Mouse (Mus musculus) lung, postnatal 4 days (tissue): ENCODE measurements around the gene Krt75.
"Not testable (repeated sequence)": the region's sequence is repeated elsewhere in the genome, so short reads cannot be mapped to it uniquely, and the experiment has no call there.

Source experiments
- DNase-seq, 2 experiments: peaks; one replicate each; pipeline ENCODE4 v3.0.0; 2021

Krt75 gene

DNA sequence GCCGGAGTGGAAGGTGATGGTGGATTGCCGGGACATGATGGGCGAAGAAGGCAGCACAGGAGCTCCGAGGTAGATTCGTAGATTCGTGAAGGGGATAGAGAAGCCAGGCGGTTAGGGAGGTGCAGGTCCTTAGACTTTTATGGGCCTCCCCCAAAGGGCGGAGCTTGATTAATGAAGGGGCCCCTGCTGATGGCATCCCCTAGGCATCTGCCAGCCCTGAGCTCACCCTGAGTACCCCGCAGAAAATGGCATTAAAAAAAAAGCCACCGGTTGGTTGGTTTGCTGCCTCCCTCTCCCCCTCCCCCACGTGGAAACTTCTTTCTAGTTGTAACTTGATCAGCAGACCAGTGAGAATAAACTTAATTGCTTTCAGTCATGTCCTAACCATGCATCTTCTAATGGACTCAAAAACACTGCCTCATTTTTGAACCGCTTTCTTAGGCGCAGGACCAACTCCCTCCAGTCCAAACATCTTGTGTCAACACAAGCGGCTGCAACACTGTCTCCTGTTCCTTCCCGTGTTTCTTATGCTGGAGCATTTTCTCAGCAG, at the start of gene Krt75:
Gene Krt75 (minus strand): TSS at position 109 of the 550 bp plus-strand sequence.
- no peak for DNase-seq

DNA sequence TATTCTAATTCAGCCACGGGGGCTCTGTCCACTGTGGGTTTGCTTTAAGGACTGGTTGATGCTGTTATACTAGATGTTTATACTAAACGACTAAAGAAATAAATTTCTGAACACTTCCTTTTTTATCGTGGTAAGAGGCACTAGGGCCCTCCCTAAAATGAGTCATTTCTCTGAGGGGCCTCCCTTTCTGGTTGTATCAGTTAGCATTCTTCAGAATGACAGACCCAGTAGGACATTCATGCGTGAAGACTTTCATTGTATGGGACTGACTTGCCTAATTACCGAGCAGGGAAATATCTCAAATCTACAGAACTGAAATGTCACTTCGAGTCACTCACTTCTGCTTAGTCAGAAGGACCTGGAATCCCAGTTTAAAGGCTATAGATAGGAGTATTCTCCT, 25.4 kb upstream of the Krt75 start:
- DNase-seq = no peak

DNA sequence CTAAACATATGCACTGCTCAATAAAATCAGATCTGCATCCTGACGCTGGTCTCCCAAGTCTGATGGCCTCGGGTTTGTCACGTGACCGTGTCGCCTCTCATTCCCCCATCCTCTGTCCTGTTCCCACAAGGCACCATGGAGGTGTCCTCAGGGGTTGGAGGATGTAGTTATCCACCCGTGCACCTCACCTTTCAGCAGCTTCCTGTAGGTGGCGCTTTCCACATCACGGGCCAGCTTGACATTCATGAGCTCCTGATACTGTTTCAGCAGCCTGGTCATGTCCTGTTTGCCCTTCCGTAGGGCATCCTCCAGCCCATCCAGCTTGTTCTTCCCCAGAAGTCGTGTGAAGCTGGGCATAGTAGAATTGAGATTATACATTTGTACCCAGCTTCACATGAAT, 14.5 kb upstream of the Krt75 start:
- no peak for DNase-seq

DNA sequence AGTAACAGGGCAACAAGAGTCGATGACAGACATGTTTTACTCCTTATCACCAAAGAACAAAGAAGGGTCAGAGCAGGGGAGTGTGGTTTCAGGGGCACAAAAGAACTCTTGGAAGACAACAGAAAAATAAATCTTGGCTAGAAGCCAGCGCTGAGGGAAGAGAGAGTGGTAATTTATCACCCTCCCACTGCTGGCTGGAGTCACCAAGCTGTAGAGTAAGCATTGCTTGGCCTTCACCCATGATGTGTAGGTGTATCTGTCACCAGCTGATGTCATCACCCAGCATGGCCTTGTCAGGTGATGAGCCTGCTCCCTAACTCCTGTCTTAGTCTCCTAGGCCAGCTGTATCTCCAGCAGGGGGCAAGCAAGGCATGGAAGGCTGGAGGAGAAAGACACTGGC, 10.8 kb upstream of the Krt75 start:
- no peak for DNase-seq

- DNase-seq = no peak
Measured at GRCm38 (mm10) chr15:101583211-101583965, 9.7 kb upstream of the Krt75 start.

DNA sequence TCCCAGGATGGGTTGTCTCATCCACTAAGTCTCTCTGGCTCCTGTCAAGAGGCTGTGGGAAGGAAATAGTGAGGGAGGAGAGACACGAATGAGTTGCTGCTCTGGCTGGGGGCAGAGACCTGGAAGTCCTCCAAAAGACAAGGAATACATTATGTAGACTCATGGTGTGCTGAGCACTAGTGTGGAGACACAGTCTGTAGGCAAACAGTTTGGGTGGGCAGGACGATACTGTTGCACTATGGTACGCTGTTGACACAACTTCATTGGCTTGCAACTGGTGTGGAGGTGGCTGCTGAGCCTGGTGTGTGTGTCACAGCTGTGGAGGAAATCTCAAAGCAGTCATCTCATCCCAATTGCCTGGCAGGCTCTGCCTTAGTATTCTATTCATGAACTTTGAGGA, 8.0 kb upstream of the Krt75 start:
- DNase-seq = no peak

GRCm38 (mm10) chr15:101575506-101575905, 1.8 kb upstream of the Krt75 start:
- DNase-seq = no peak

DNA sequence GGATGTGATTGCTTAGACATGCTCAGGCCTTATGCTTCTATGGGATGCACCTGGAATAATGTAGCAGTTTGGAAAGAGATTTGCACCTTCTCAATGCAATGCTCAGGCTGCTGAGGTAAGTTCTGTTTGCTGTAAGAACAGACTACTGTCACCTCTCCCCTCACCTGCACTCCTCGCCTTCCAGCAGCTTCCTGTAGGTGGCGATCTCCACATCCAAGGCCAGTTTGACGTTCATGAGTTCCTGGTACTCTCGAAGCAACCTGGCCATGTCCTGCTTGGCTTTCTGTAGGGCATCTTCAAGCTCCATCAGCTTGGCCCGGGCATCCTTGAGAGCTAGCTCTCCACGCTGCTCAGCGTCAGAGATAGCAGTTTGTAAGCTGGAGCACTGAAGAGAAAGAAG, 5.9 kb downstream of the Krt75 start:
- DNase-seq = peak; percentile 15 to 19

DNA sequence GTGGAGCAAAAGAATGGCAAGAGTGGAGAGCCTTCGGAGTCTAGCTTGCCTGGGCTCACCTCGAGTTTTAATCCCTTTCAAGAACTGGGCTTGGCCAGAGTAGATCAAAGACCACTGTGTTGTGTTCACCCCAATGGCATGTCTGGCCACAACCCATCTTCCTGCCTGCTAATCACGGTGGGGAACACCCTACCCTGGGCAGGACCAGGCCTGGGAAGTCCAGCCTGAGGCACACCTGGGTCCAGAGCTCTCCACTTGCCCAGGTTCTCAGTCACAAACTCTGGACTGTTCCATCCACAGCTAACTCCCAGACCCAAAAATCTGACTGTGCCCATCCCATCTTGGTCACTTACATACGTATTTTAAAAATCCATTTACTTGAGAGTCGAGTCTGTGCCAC, 10.9 kb downstream of the Krt75 start, which contains the start of gene Krt90:
Gene Krt90 (minus strand): TSS at position 101 of the 400 bp plus-strand sequence.
- DNase-seq = peak in 1 of 2 experiments; percentile 11

DNA sequence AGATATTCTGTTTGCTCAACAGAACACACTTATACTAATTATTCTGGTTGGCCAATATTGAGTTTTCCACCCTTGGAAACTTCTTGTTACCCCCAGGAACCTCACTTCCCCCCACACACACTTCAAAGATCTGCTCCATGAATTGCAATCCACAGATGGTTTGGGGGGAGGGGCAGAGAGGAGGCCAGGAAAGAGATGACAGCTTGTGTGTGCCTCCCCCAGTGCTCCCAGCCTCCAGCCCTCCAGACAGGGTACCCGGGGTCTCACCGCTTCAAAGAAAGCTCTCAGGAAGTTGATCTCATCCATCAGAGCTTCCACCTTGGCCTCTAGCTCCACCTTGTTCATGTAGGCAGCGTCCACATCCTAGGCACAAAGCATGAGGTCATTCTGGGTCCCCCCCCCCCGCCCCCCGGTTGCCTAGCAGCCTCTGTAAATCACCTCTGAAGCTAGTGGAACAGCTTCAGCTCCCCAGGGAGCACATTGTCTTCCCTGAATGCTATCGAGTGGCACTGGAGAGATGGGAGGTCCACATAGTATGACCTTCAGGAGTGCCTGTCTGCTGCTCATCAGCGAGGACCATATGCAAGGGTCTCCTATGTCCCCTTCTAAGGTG, 15.6 kb downstream of the Krt75 start:
- DNase-seq = peak in 1 of 2 experiments; percentile 9

GRCm38 (mm10) chr15:101553169-101553568, 20.5 kb downstream of the Krt75 start:
- DNase-seq = peak; percentile 57 to 70

- no peak for DNase-seq
Measured at GRCm38 (mm10) chr15:101552188-101552587, 21.5 kb downstream of the Krt75 start.

GRCm38 (mm10) chr15:101550567-101550966, 23.1 kb downstream of the Krt75 start, which contains the start of gene Krt82:
Gene Krt82, minus strand, starts transcription at chr15:101550667.
- no peak for DNase-seq

DNA sequence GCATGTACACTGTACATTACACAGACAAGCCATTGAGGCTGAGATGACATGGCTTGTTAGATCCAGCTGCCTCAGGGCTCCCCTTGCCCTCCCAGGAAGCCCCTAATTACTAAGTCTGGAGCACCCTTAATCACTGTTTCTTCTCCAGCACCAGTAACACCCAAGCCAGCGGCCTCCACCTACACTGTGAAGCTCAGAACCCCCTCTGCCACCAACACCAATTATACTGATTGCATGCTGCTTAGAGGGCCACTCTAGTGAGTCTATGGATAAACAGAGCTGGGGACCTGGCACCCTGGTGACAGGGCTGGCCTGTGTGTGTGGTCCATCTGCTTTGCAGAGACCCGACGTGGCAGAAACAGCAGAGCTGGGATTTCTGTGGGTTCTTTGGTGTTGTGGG, 29.2 kb downstream of the Krt75 start:
- DNase-seq = no peak

DNA sequence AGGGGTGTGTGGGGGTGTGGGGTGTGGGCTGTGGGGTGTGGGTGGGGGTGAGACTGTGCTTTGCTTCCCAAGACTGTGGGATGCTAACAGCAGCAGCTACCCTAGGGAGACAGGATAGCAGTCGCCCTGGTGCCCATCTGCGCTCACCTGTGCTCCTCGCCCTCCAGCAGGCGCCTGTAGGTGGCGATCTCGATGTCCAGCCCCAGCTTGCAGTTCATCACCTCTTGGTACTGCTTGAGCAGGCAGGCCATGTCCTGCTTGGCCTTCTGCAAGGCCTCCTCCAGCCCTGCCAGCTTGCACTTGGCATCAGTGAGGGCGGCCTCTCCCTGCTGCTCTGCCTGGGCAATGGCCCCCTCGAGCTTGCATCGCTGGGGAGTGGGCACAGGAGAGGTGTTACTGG, 31.2 kb downstream of the Krt75 start:
- DNase-seq = no peak

DNA sequence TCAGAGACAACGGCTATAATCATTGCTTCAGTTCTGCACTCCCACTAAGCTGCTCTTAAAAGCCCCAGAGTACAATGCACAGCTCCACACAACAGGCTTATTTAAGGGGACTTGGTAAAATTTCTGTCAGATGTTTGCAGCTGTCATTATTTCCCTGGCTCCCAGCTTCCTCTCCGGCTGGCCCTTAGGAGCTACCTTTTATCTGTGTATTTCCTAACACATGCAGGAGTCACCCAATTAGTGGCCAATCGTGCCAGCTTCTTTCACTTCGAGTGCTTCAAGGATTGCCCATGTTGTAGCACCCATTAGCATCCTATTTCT, 35.2 kb downstream of the Krt75 start:
- DNase-seq = peak in 1 of 2 experiments; percentile 40

DNA sequence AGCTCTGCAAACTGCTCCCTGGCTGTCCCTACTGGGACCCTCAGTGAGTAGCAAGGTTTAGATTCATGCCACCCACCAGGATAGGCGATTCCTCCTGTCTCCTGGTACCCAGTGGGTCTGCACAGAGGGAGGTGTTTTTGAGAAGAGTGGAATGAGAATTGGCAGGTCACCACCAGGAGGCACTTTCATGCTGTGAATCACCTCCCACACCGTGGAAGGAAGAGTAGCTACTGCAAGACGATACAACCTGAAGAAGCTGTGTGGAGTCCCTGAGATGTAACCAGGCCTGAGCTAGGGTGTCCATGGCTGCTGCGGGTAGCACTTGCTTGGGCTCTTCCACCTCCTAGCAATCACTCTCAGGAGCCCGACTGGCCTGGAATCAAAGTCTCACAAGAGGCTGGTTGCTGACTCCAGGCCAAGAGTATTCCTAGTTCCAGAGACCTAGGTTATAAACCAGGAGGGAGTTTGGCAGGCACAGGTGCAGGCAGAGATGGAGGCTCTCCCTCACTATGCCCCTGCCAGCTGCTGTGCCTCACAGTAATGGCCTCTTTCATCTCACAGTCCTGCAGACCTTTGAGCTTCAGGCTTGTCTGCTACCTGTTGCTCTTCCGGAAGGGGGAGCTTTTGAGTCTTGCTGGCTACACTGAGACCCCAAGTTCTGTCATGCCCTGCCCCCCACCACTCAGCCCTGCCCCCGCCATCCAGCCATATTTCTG, 35.7 kb downstream of the Krt75 start:
- peak in 1 of 2 experiments; percentile 41 for DNase-seq

GRCm38 (mm10) chr15:101536054-101536850, 37.5 kb downstream of the Krt75 start:
- no peak for DNase-seq

- no peak for DNase-seq
Measured at GRCm38 (mm10) chr15:101532720-101533119, 41.0 kb downstream of the Krt75 start, which contains the start of gene Krt84. Gene Krt84, minus strand, starts transcription at chr15:101532820.

- DNase-seq = no peak
Measured at GRCm38 (mm10) chr15:101522556-101523232, 51.0 kb downstream of the Krt75 start.

GRCm38 (mm10) chr15:101519792-101520191, 53.9 kb downstream of the Krt75 start:
- peak; percentile 57 to 75 for DNase-seq

DNA sequence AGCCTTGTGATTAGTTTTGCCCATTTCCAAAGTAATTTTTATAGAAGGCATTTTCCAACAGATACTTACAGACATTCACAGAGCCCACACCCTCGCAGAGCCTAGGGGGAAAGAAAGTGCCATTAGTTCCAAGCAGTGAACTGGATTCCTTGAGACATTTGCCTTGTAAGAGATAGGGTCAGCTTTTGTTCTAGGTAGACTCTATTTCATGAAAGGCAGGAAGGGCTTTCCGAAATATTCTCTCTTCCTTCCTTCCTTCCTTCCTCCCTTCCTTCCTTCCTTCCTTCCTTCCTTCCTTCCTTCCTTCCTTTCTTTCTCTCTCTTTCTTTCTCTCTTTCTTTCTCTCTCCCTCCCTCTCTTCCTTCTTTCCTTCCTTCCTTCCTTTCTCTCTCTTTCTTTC, 56.5 kb downstream of the Krt75 start, which contains the start of gene Gm49425:
Gene Gm49425 (minus strand): TSS at position 101 of the 400 bp plus-strand sequence.
- not testable (repeated sequence) for DNase-seq
